Mouse (Mus musculus) liver, embryonic 11.5 days (tissue): ENCODE measurements at regions not wholly inside any gene's neighbourhood (a gene's known extent, or its start where the extent isn't known, plus 50 kb on each side); places are given as distances from the start of the nearest gene placed in this dataset.

ENCODE experiments used
- ATAC-seq: fragments of 200-750 bp; cut with Nextera tagmentation; replicated peaks from 2 replicates; pipeline ENCODE4 v1.8.0; 2017; ENCODE audit warnings: moderate number of reproducible peaks, mild to moderate bottlenecking, moderate TSS enrichment, moderate library complexity; ENCODE audit not compliant: low FRiP score
- DNase-seq: peaks from one replicate; pipeline ENCODE4 v3.0.0-alpha.2; 2017; ENCODE audit warnings: low spot score
- H3K27ac ChIP-seq: fragments of 300-500 bp; sonication (generic); 2 replicates; pipeline ENCODE4 v1.5.1; 2014; ENCODE audit warnings: mild to moderate bottlenecking, low read depth, low read length, control low read depth
- H3K27me3 ChIP-seq: fragments of 300-500 bp; sonication (generic); replicated peaks from 2 replicates; pipeline ENCODE4 v1.6.1; 2014; ENCODE audit warnings: low read length, mixed read lengths; ENCODE audit not compliant: control insufficient read depth, insufficient read depth
- H3K36me3 ChIP-seq: fragments of 300-500 bp; sonication (generic); 2 replicates; pipeline ENCODE4 v1.6.1; 2014; ENCODE audit warnings: mild to moderate bottlenecking, low read length, moderate library complexity, mixed read lengths; ENCODE audit not compliant: control insufficient read depth, insufficient read depth
- H3K4me1 ChIP-seq: fragments of 300-500 bp; sonication (generic); replicated peaks from 2 replicates; pipeline ENCODE4 v1.6.1; 2014; ENCODE audit warnings: low read length, mixed read lengths; ENCODE audit not compliant: control insufficient read depth, insufficient read depth
- H3K4me2 ChIP-seq: fragments of 300-500 bp; sonication (generic); 2 replicates; pipeline ENCODE4 v1.6.1; 2014; ENCODE audit warnings: mild to moderate bottlenecking, control low read depth, moderate library complexity
- H3K4me3 ChIP-seq: fragments of 300-500 bp; sonication (generic); 2 replicates; pipeline ENCODE4 v1.5.1; 2014; ENCODE audit warnings: low read depth, low read length, control low read depth
- H3K9ac ChIP-seq: fragments of 300-500 bp; sonication (generic); 2 replicates; pipeline ENCODE4 v1.6.1; 2014; ENCODE audit warnings: low read depth, low read length, control low read depth
- H3K9me3 ChIP-seq: fragments of 300-500 bp; sonication (generic); 2 replicates; pipeline ENCODE4 v1.6.1; 2016; ENCODE audit warnings: low read length, inconsistent platforms, mixed read lengths; ENCODE audit not compliant: control insufficient read depth
- WGBS: fragments of 180-500 bp; shearing (Covaris S2); extraction: QIAGEN DNeasy Blood & Tissue Kit; methylation state at CpG from one replicate; pipeline ENCODE4 v1.1.7; 2014; 5-methylcytosine and 5-hydroxymethylcytosine counted together

DNA sequence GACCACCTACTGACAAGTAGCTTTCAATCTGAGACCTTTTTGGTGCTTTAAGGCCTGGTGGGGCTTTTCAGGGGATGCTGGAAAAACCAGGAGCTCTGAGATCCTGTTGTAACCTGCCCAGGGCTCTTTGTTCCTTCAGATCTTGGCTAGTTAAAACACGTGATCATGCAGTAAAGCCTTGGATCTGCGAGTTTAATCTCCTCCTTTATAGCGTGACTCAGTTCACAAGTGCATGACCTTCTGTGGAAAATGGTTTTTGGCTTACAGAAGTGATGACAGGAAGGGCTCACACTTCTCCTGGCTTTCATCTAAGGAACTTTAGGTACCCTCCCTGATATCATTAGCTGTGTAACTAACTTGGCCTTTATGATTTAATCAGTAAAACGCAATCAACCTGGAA lies 343.1 kb upstream of the Pitrm1 start:
- WGBS = 82% methylated on average over 4 of the region's 4 CpGs
- ATAC-seq = no peak
- no peaks in the 10 kb centered on the region for H3K27me3 ChIP-seq

DNA sequence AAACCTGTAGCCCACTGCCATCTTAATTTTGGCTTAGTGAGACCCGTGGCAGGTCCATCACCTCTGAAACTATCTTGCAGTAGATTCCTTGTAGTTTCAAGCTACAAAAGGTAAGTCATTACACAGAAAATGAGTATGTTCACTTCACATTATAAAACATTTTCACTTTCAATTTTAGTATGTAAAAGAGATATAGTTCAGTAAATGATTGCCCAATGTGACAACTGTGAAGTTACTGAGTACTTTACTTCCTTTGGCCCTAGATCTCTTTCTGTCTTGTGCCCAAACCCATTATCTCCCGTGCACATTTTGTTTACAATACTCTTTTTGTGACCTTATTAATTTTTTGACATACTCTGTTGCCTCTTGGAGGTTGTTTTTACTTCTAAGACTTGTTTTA lies 335.4 kb upstream of the Pitrm1 start:
- Histone ChIP-seq H3K4me1 (no peaks in the 10 kb centered on the region), H3K27me3 (no peaks in the 10 kb centered on the region), H3K9me3 (no peaks in the 10 kb centered on the region), H3K4me2 (no peak overlapping the region), H3K4me3 (no peak overlapping the region), H3K27ac (no peak overlapping the region), H3K9ac (no peak overlapping the region), H3K36me3 (no peaks in the 10 kb centered on the region)
- WGBS = 56% methylated on average over 2 of the region's 2 CpGs
- ATAC-seq = no peak
- DNase-seq = no peak

More for the DNA sequence above, 343.1 kb upstream of the Pitrm1 start:
- DNase-seq = no peak
- H3K4me1 ChIP-seq = no peaks in the 10 kb centered on the region
- no peaks in the 10 kb centered on the region for H3K9me3 ChIP-seq
- no peaks in the 10 kb centered on the region for H3K36me3 ChIP-seq
- no peak overlapping the region for H3K4me2 ChIP-seq
- H3K4me3 ChIP-seq = no peak overlapping the region
- H3K27ac ChIP-seq = no peak overlapping the region
- H3K9ac ChIP-seq = no peak overlapping the region

DNA sequence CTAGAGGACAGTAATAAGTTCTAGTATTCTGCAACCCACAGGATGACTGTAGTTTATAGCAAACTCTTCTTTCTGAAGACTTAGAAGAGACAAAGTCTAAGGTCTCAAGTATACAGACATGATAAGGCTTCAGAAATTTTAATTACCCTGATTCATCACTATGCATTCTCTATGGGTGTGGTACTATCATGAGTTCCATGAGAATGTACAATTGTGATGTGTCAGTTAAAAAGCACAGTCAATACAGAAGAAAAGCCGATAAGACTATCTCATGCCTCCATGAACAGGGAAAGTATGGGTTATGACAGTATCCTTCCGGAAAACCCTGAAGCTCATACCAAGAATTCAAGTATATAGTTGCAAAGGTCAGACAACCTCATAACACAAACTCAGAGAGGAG lies 333.8 kb upstream of the Pitrm1 start:
- no peak overlapping the region for H3K27ac ChIP-seq

DNA sequence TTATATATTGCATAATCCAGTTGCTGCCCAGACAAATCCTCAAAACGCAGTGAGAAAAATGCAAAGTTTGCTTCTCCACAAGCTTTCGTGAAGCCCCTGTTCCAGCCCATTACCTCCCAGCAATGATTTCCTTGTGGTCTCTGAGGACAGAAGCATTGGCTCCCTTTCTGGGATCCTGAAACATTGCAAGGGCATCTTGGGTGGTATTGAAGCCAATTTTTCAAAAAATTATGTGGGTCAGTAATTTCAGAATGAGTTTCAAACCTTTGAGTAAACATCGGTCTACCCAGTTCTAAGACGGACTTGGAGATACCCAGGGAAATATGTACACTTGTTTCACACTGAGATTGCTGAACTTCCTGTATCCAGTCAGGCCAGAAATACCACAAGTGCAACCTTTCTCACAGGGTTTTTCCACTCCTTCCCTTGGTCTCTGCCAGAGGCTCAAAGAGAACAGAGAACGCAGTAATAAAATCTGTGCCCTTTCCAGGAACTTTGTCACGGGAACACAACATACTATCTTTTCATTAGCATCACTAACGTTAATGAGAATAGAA lies 321.8 kb upstream of the Pitrm1 start:
- Histone ChIP-seq H3K4me3 (no peak overlapping the region), H3K4me1 (no peaks in the 10 kb centered on the region), H3K27me3 (no peaks in the 10 kb centered on the region), H3K9ac (no peak overlapping the region), H3K36me3 (no peaks in the 10 kb centered on the region), H3K4me2 (no peak overlapping the region), H3K27ac (no peak overlapping the region), H3K9me3 (no peaks in the 10 kb centered on the region)
- 83% methylated on average over 7 of the region's 7 CpGs for WGBS
- DNase-seq = no peak
- no peak for ATAC-seq

More for the DNA sequence above, 333.8 kb upstream of the Pitrm1 start:
- Histone ChIP-seq H3K9me3 (no peaks in the 10 kb centered on the region), H3K4me3 (no peak overlapping the region), H3K36me3 (no peaks in the 10 kb centered on the region), H3K27me3 (no peaks in the 10 kb centered on the region), H3K9ac (no peak overlapping the region), H3K4me2 (no peak overlapping the region), H3K4me1 (no peaks in the 10 kb centered on the region)
- WGBS = 84% methylated on average over 2 of the region's 2 CpGs
- no peak for DNase-seq
- no peak for ATAC-seq

DNA sequence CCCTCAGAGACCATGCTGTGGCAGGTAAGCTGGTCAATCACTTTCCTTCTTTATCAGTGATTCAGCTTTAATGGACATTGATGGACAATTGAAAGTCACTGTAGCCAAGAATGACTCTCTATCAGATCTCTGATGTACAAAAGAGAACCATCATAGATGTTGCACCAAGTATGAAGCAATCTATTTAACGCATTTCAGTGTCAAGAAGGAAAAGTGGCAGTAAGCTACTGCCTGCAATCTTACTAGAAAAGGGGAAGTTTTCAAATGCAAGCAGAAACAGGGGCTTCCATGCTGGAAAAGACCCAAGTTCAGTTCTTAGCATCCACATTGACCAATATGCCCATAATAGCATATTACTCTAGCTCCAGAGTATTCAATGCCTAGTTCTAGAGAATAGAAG lies 319.7 kb upstream of the Pitrm1 start:
- no peaks in the 10 kb centered on the region for H3K4me1 ChIP-seq
- DNase-seq (no peak), ATAC-seq (no peak)
- no peaks in the 10 kb centered on the region for H3K27me3 ChIP-seq
- H3K4me3 ChIP-seq = no peak overlapping the region
- no peak overlapping the region for H3K4me2 ChIP-seq
- no peak overlapping the region for H3K27ac ChIP-seq
- no peaks in the 10 kb centered on the region for H3K9me3 ChIP-seq
- WGBS = 77% methylated on average over 1 of the region's 1 CpGs
- no peak overlapping the region for H3K9ac ChIP-seq
- H3K36me3 ChIP-seq = no peaks in the 10 kb centered on the region

DNA sequence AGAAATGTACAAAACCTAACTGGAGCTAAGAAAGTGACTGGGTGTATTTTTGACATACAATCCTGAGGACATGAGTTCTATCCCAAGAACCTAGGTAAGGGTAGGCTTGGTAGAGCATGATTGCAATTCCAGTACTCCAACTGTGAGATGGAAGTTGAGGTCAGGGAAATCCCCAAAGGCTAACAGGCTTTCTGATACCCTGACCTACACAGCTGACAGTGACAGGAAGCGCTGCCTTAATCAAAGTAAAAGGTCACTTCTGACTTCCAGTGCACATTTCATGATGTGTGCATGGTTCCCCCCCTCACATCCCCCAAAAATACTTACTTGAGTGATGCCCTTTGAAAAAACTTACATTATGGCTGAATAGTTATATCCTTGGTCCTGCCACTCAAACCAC lies 312.6 kb upstream of the Pitrm1 start:
- Histone ChIP-seq H3K4me3 (no peak overlapping the region), H3K4me2 (no peak overlapping the region), H3K9ac (no peak overlapping the region), H3K4me1 (no peaks in the 10 kb centered on the region), H3K27me3 (no peaks in the 10 kb centered on the region), H3K27ac (no peak overlapping the region), H3K36me3 (no peaks in the 10 kb centered on the region), H3K9me3 (no peaks in the 10 kb centered on the region)
- 83% methylated on average over 1 of the region's 1 CpGs for WGBS
- ATAC-seq (no peak), DNase-seq (no peak)

DNA sequence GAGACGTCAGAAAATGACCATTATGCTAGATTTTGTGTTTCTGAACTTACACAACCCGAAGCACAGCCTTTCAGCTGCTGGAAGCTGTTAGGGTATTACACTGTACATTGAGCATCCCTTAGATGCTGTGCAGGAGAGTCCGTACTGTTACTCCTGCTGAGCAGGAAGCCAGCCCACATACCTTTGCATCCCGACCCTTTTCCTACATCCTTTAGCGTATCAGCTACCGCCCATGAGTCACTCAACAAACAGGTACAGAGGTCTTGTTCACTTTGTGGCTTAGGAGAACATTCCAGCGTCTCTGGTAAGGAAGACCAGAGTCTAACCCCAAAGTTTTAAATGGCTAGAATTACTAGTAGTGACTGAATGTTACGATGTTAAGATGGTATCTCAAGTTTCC lies 311.4 kb upstream of the Pitrm1 start:
- Histone ChIP-seq H3K9ac (no peak overlapping the region), H3K27ac (no peak overlapping the region), H3K9me3 (no peaks in the 10 kb centered on the region), H3K36me3 (no peaks in the 10 kb centered on the region), H3K4me1 (no peaks in the 10 kb centered on the region), H3K4me2 (no peak overlapping the region), H3K27me3 (no peaks in the 10 kb centered on the region), H3K4me3 (no peak overlapping the region)
- WGBS = 83% methylated on average over 8 of the region's 8 CpGs
- DNase-seq (no peak), ATAC-seq (no peak)

DNA sequence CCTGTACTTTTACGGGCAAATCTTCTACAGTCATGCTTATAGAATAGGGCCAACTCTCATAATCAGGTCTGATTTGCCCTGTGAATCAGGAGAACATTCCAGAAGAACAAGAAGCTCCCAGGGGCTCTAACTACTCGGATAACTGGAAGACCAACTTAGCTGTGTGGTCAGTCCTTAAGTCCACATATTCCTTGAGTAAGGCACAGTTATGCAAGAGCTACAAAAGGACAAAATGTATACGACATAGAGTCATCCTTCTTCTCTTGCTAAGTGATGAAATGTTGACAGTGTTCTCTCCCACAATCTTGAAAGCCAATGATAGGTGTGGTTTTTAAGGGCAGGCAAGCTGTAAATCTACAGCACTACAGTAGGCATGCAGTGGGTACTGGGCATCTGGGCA lies 310.7 kb upstream of the Pitrm1 start:
- DNase-seq = no peak
- no peak for ATAC-seq
- H3K27ac ChIP-seq = no peak overlapping the region
- H3K4me1 ChIP-seq = no peaks in the 10 kb centered on the region
- H3K36me3 ChIP-seq = no peaks in the 10 kb centered on the region
- no peaks in the 10 kb centered on the region for H3K9me3 ChIP-seq
- no peak overlapping the region for H3K4me2 ChIP-seq
- H3K27me3 ChIP-seq = no peaks in the 10 kb centered on the region
- H3K9ac ChIP-seq = no peak overlapping the region
- 75% methylated on average over 3 of the region's 3 CpGs for WGBS
- no peak overlapping the region for H3K4me3 ChIP-seq

DNA sequence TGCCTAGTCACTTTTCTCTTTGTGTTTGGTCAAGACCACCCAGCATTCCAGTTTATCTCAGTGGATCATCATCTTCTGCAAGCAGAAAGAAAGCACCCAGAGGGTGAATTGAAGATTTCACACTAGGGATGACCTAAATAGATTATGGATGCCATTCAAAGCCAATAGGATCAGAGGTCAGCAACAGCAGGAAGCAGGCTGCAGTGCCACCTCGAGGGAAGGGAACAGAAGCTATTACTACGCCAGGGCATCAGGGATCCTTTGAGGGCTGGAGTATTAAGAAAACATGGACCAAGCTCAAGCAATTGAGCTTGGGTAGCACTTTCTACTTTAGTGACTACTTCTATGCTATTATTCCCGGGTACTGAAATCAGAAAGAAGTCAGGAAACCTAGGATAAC lies 307.1 kb upstream of the Pitrm1 start:
- Histone ChIP-seq H3K4me2 (no peak overlapping the region), H3K27me3 (no peaks in the 10 kb centered on the region), H3K36me3 (no peaks in the 10 kb centered on the region), H3K4me3 (no peak overlapping the region), H3K9ac (no peak overlapping the region), H3K9me3 (no peaks in the 10 kb centered on the region), H3K4me1 (no peaks in the 10 kb centered on the region), H3K27ac (no peak overlapping the region)
- 58% methylated on average over 3 of the region's 3 CpGs for WGBS
- DNase-seq = no peak
- ATAC-seq = no peak
